ENCODE assay signal across 13 mouse cellular contexts in the genomic region with DNA sequence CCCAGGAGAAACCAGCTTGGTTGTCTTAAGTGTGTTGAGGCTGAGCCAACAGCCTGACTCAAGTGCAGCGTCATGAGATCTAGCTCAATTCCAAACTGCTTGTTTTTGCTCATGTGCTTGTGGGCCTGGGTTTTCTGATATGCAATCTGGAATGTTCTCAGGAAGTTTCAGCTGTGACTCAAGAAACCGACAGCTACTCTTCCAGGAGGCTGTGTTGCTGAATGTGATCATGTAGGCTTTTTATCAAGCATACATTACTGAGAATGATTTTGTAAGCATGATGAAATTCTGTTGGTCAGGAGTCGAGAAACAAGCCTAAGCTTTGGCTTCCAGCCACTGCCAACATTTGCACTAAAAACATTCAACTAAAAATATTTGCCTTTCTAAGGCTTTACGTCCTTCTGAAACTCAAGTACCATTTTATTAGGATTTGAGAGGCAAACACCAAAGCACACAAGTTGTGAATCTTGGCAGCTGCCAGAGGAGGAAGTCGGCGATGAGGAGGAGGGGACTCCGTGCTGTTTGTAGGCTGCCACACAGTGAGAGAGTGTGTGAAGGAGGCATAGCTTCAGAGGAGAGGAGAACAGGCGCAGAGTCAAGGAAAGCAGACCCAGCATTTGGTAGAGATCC. TPM values are rescaled to one million over a fixed set of nuclear protein-coding genes. Genes with fewer than 3 reads are reported as not detected.
DNase-seq lines count a peak whose midpoint lies in the region.
"Had no signal": no experiment of that assay in that cellular context is flagged by ENCODE, and none has a peak within 500 bp of the region (broad histone marks: within the 10 kb centered on the region; RNA-seq: fewer than 3 reads in every experiment).

No protein-coding gene starts in this region.

- no peaks in the 10 kb centered on the region for H3K9me3 ChIP-seq in limb, embryonic 10.5 days (replicated peaks)
- H3K9me3 ChIP-seq: G1E had no signal

- 57% methylated on average over 8 of the region's 8 CpGs for WGBS in limb, embryonic 10.5 days

- no peaks in the 10 kb centered on the region for H3K36me3 ChIP-seq in limb, embryonic 10.5 days
- H3K36me3 ChIP-seq: G1E had no signal

- H3K4me3 ChIP-seq in limb, embryonic 10.5 days: no peak overlapping the region

- H3K27ac ChIP-seq in limb, embryonic 10.5 days: no peak overlapping the region

- no peaks in the 10 kb centered on the region for H3K27me3 ChIP-seq in limb, embryonic 10.5 days (ENCODE audit: low read depth, poor library complexity, severe bottlenecking)

- no peaks in the 10 kb centered on the region for H3K4me1 ChIP-seq in limb, embryonic 10.5 days

- DNase-seq in adrenal gland, adult 2 months: peak; percentile 15
- DNase-seq in adrenal gland, postnatal 36 days: no peak
- peak; percentile 1 to 8 for DNase-seq in layer of hippocampus, adult 18-20 months (ENCODE audit: low spot score in 2 of 2)
- DNase-seq in layer of hippocampus, adult 9-10 months (ENCODE audit: low spot score): no peak
- DNase-seq in brain, adult 2 months (ENCODE audit: low read depth, low spot score): peak; percentile 19
- DNase-seq in lung, postnatal 36 days: peak; percentile 89
- DNase-seq in cerebellum, postnatal 14 days: no peak
- no peak for DNase-seq in limb, embryonic 10.5 days (ENCODE audit: low spot score)
- DNase-seq: cerebellum, adult 18-20 months; kidney, adult 18-20 months had no signal

RNA-seq across cellular contexts. Expression of a gene that starts 4.8 kb away (rescaled TPM):
- 10 to 100 TPM; 16.1 to 54.8 TPM for total RNA-seq in adrenal gland, adult 2 months (2021)
- 0.18 and 0.37 TPM in 2 replicates for polyA plus RNA-seq in adrenal gland, adult 2 months (2012; rRNA removed)
- 1 to 10 TPM; 3.9 to 7.6 TPM for total RNA-seq in adrenal gland, postnatal 36 days (2021)
- under 1 TPM; 0.25 to 0.89 TPM for total RNA-seq in layer of hippocampus, adult 18-20 months (2021)
- not detected in 2 replicates for polyA plus RNA-seq in limb, embryonic 10.5 days (2016; fragmentation: Nextera tagmentation; extraction: Ambion mirVana)
- total RNA-seq: G1E; monocyte, adult 5-6 weeks had no signal
- polyA plus RNA-seq: forebrain, embryonic 16.5 days; G1E had no signal

Comparison
In these comparisons a context has a peak if more than half of its experiments do, and no peak if none do; other contexts are left out.
1. DNase-seq: peak in adrenal gland, adult 2 months (single experiment), layer of hippocampus, adult 18-20 months (2 of 2), brain, adult 2 months (single experiment) and lung, postnatal 36 days (single experiment); none in adrenal gland, postnatal 36 days (0 of 2), layer of hippocampus, adult 9-10 months (single experiment), cerebellum, postnatal 14 days (0 of 2) and limb, embryonic 10.5 days (single experiment).